Mouse (Mus musculus): ENCODE results near the gene 6030452D12Rik. TPM values are rescaled to one million over a fixed set of nuclear protein-coding genes. Genes with fewer than 3 reads are reported as not detected.

The 6030452D12Rik gene
- total and polyA plus RNA-seq, 3 experiments: not detected

- peaks cover 1% of the 10 kb centered on the region for H3K27me3 ChIP-seq (replicated peaks)
- H3K4me1 ChIP-seq (ENCODE audit: control insufficient read depth in 1 of 2, insufficient read depth in 2 of 2): no peaks in the 10 kb centered on the region
- H3K9ac ChIP-seq (ENCODE audit: insufficient read depth, low read depth): no peak overlapping the region
- H3K9me3 ChIP-seq (replicated peaks; ENCODE audit: low read length): peaks cover 3% of the 10 kb centered on the region
- H3K4me2 ChIP-seq (ENCODE audit: insufficient read depth, low read depth, poor library complexity, severe bottlenecking): no peak overlapping the region
- H3K4me3 ChIP-seq (replicated peaks in 1 of 3; ENCODE audit: low read depth in 2 of 3, low read length in 2 of 3, poor library complexity in 1 of 3): no peak overlapping the region
- no peaks in the 10 kb centered on the region for H3K36me3 ChIP-seq (replicated peaks in 1 of 2; ENCODE audit: control insufficient read depth in 1 of 2, insufficient read depth in 1 of 2, low read length in 1 of 2)
- in situ Hi-C loops (cut with MboI; ENCODE audit: low pct_ligation_motif_present, low pct_unique_long_range_greater_than_20kb, low sequenced_read_pairs): no loop called here
- H3K27ac ChIP-seq (ENCODE audit: insufficient read depth, low read depth): no peak overlapping the region
- TF ChIP-seq MAFK (IDR thresholded peaks at IDR 0.05; ENCODE audit: insufficient replicate concordance, low read length) (no peak), CHD2 (IDR thresholded peaks at IDR 0.05; ENCODE audit: low read length) (no peak), MAZ (IDR thresholded peaks at IDR 0.05; ENCODE audit: low read depth, low read length) (no peak), POLR2AphosphoS2 (IDR thresholded peaks at IDR 0.05; ENCODE audit: low read depth, low read length) (no peak), POLR2A (IDR thresholded peaks at IDR 0.05; ENCODE audit: low read depth, low read length) (no peak), TBP (conservative IDR thresholded peaks at IDR 0.05; ENCODE audit: low read depth, low read length) (no peak)
- DNase-seq (ENCODE audit: extremely low read depth): no peak
- no peaks in the 10 kb centered on the region for H3K79me2 ChIP-seq (replicated peaks; ENCODE audit: control insufficient read depth, extremely low read depth, insufficient read depth, poor library complexity, severe bottlenecking)
- dilution Hi-C loops (cut with MboI; ENCODE audit: extremely low pct_ligation_motif_present, extremely low pct_unique_long_range_greater_than_20kb, low sequenced_read_pairs): no loop called here
Measured at GRCm38 (mm10) chr8:106511531-106512041, 11.3 kb downstream of the 6030452D12Rik start.

- Histone ChIP-seq H3K4me2 (ENCODE audit: insufficient read depth, low read depth, poor library complexity, severe bottlenecking) (no peak overlapping the region), H3K9me3 (replicated peaks; ENCODE audit: low read length) (peaks cover 3% of the 10 kb centered on the region), H3K27ac (ENCODE audit: insufficient read depth, low read depth) (no peak overlapping the region), H3K79me2 (replicated peaks; ENCODE audit: control insufficient read depth, extremely low read depth, insufficient read depth, poor library complexity, severe bottlenecking) (no peaks in the 10 kb centered on the region), H3K9ac (ENCODE audit: insufficient read depth, low read depth) (no peak overlapping the region), H3K4me3 (replicated peaks in 1 of 3; ENCODE audit: low read depth in 2 of 3, low read length in 2 of 3, poor library complexity in 1 of 3) (no peak overlapping the region), H3K4me1 (ENCODE audit: control insufficient read depth in 1 of 2, insufficient read depth in 2 of 2) (no peaks in the 10 kb centered on the region), H3K27me3 (replicated peaks) (peaks cover 1% of the 10 kb centered on the region), H3K36me3 (replicated peaks in 1 of 2; ENCODE audit: control insufficient read depth in 1 of 2, insufficient read depth in 1 of 2, low read length in 1 of 2) (no peaks in the 10 kb centered on the region)
- DNase-seq (ENCODE audit: extremely low read depth): no peak
- dilution Hi-C loops (cut with MboI; ENCODE audit: extremely low pct_ligation_motif_present, extremely low pct_unique_long_range_greater_than_20kb, low sequenced_read_pairs) (no loop called here), in situ Hi-C loops (cut with MboI; ENCODE audit: low pct_ligation_motif_present, low pct_unique_long_range_greater_than_20kb, low sequenced_read_pairs) (no loop called here)
- TF ChIP-seq UBTF (IDR thresholded peaks at IDR 0.05; ENCODE audit: low read depth, low read length): no peak
Measured at GRCm38 (mm10) chr8:106512475-106513150, 12.3 kb downstream of the 6030452D12Rik start.

GRCm38 (mm10) chr8:106515946-106516479, 15.7 kb downstream of the 6030452D12Rik start:
- Histone ChIP-seq H3K79me2 (replicated peaks; ENCODE audit: control insufficient read depth, extremely low read depth, insufficient read depth, poor library complexity, severe bottlenecking) (no peaks in the 10 kb centered on the region), H3K36me3 (replicated peaks in 1 of 2; ENCODE audit: control insufficient read depth in 1 of 2, insufficient read depth in 1 of 2, low read length in 1 of 2) (no peaks in the 10 kb centered on the region), H3K27me3 (replicated peaks) (peaks cover 1% of the 10 kb centered on the region), H3K9me3 (replicated peaks; ENCODE audit: low read length) (no peaks in the 10 kb centered on the region), H3K4me3 (replicated peaks in 1 of 3; ENCODE audit: low read depth in 2 of 3, low read length in 2 of 3, poor library complexity in 1 of 3) (no peak overlapping the region), H3K4me2 (ENCODE audit: insufficient read depth, low read depth, poor library complexity, severe bottlenecking) (no peak overlapping the region), H3K4me1 (ENCODE audit: control insufficient read depth in 1 of 2, insufficient read depth in 2 of 2) (no peaks in the 10 kb centered on the region), H3K9ac (ENCODE audit: insufficient read depth, low read depth) (no peak overlapping the region), H3K27ac (ENCODE audit: insufficient read depth, low read depth) (no peak overlapping the region)
- dilution Hi-C loops (cut with MboI; ENCODE audit: extremely low pct_ligation_motif_present, extremely low pct_unique_long_range_greater_than_20kb, low sequenced_read_pairs) (no loop called here), in situ Hi-C loops (cut with MboI; ENCODE audit: low pct_ligation_motif_present, low pct_unique_long_range_greater_than_20kb, low sequenced_read_pairs) (no loop called here)
- DNase-seq (ENCODE audit: extremely low read depth): no peak
- TF ChIP-seq MEF2A (IDR thresholded peaks at IDR 0.05; ENCODE audit: borderline replicate concordance, low read depth, low read length) (no peak), USF1 (IDR thresholded peaks at IDR 0.05; ENCODE audit: low read depth, low read length) (no peak), ELF1 (IDR thresholded peaks at IDR 0.05; ENCODE audit: low read depth, low read length) (no peak), ZC3H11A (IDR thresholded peaks at IDR 0.05; ENCODE audit: low read depth, low read length) (no peak), ZKSCAN1 (IDR thresholded peaks at IDR 0.05; ENCODE audit: borderline replicate concordance, low read depth, low read length) (no peak), TBP (conservative IDR thresholded peaks at IDR 0.05; ENCODE audit: low read depth, low read length) (no peak), CHD2 (IDR thresholded peaks at IDR 0.05; ENCODE audit: low read length) (no peak), GABPA (IDR thresholded peaks at IDR 0.05; ENCODE audit: insufficient replicate concordance, low read depth, low read length) (no peak), USF2 (conservative IDR thresholded peaks at IDR 0.05; ENCODE audit: low read depth, low read length) (no peak), MXI1 (IDR thresholded peaks at IDR 0.05; ENCODE audit: low read depth, low read length) (no peak), BHLHE40 (IDR thresholded peaks at IDR 0.05; ENCODE audit: low read depth, low read length) (no peak), MYC (IDR thresholded peaks at IDR 0.05; ENCODE audit: low read depth, low read length) (no peak)
